Mouse (Mus musculus) brain, embryonic 14.5 days (tissue): Measurements from ENCODE around the gene Arid1a.

ENCODE experiments used
- CTCF ChIP-seq: fragments of 200-500 bp; IDR thresholded peaks from 2 replicates; pipeline ENCODE4 v1.5.1; 2012; ENCODE audit warnings: inconsistent platforms, mild to moderate bottlenecking, moderate library complexity, borderline replicate concordance; ENCODE audit not compliant: insufficient read depth, insufficient read length; ENCODE audit errors: extremely low read depth
- POLR2A ChIP-seq: fragments of 200-500 bp; IDR thresholded peaks from 2 replicates; pipeline ENCODE4 v1.6.1; 2012; ENCODE audit warnings: mild to moderate bottlenecking, inconsistent platforms, borderline replicate concordance; ENCODE audit not compliant: poor library complexity, insufficient read depth, insufficient read length, severe bottlenecking; ENCODE audit errors: extremely low read depth

DNA sequence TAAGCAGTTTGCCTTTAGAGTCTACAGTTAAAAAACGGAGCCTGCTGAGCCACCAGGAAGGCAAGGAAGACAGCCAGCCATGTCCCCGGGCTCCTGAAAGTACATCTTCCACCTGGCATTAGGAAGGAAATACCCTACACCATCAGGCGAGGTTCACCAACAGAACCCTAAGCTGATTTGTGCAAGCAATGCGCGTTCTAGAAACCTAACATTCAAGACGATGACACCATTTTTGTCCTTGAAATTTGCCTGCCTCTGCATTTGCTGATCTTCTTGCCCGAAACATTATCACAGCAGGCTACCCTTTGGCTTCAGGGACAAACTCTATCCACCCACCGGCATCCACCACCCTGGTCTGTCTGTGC, 82.3 kb downstream of the Arid1a start:
- TF ChIP-seq CTCF (no peak), POLR2A (no peak)
